Mouse (Mus musculus) spleen, adult 2 months (tissue): ENCODE results near the gene B3gntl1. TPM values are rescaled to one million over a fixed set of nuclear protein-coding genes. Genes with fewer than 3 reads are reported as not detected.

Experiments used
- DNase-seq, 2 experiments: peaks; one replicate each; pipeline versions ENCODE4 v3.0.0 to v3.0.0-alpha.2; 2012 to 2021; ENCODE audit warnings: low spot score in 2 of 2, low read depth in 1 of 2
- H3K27ac ChIP-seq: fragments of 200-500 bp; 2 replicates; pipeline ENCODE4 v1.5.1; 2012; ENCODE audit warnings: low read length, inconsistent platforms; ENCODE audit not compliant: insufficient read depth
- H3K27me3 ChIP-seq: fragments of 200-500 bp; 2 replicates; pipeline ENCODE4 v1.6.1; 2012; ENCODE audit warnings: mild to moderate bottlenecking, moderate library complexity, low read length, inconsistent platforms; ENCODE audit not compliant: control insufficient read depth, insufficient read depth
- H3K36me3 ChIP-seq: fragments of 200-500 bp; 2 replicates; pipeline ENCODE4 v1.6.1; 2012; ENCODE audit warnings: mild to moderate bottlenecking, low read length, inconsistent platforms; ENCODE audit not compliant: control insufficient read depth, insufficient read depth
- H3K4me1 ChIP-seq: fragments of 200-500 bp; 2 replicates; pipeline ENCODE4 v1.6.1; 2011; ENCODE audit warnings: inconsistent platforms; ENCODE audit not compliant: control insufficient read depth, insufficient read depth, insufficient read length
- H3K4me3 ChIP-seq: fragments of 200-500 bp; 2 replicates; pipeline ENCODE4 v1.5.1; 2011; ENCODE audit warnings: mild to moderate bottlenecking, inconsistent platforms; ENCODE audit not compliant: insufficient read depth, insufficient read length; ENCODE audit errors: extremely low read depth
- CTCF ChIP-seq: fragments of 200-500 bp; IDR thresholded peaks from 2 replicates; pipeline ENCODE4 v1.5.1; 2011; ENCODE audit warnings: mild to moderate bottlenecking, inconsistent platforms; ENCODE audit not compliant: insufficient read depth, insufficient read length, insufficient replicate concordance; ENCODE audit errors: extremely low read depth
- POLR2A ChIP-seq: fragments of 200-500 bp; IDR thresholded peaks from 2 replicates; pipeline ENCODE4 v1.6.1; 2011; ENCODE audit warnings: low read depth, low read length, inconsistent platforms
- WGBS: fragments of 180-500 bp; shearing (Covaris S2); methylation state at CpG from one replicate; pipeline ENCODE4 v1.1.7; 2018; 5-methylcytosine and 5-hydroxymethylcytosine counted together
- polyA plus RNA-seq: library from polyadenylated mRNA; depleted of rRNA; stranded (reverse); fragments of >200 nt; gene quantifications from 2 replicates; pipeline ENCODE4 v1.2.3, GENCODE M21; 2012

The B3gntl1 gene
- polyA plus RNA-seq, 1 experiment, result 8.1 TPM

DNA sequence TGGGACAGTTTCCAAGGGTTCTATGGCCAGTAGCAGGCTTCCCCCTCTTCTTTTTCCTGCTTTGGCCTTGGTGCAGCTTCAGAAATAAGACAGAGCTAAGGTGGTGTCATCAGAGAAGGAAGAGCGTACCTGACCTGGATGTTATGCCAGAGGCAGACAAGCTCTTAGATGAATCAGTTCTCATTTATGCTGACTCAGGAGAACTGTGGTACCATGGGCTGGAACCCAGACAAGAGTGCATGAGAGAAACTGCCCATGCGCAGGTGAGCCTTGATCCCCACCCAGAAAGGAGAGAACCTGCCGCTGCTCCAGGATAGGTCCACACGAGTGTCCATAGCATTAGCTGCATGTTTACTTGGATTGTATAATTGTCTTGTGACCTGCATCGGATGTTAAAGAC lies 37.3 kb upstream of the B3gntl1 start:
- H3K36me3 ChIP-seq, result no peaks in the 10 kb centered on the region
- WGBS, result 95% methylated on average over 5 of the region's 5 CpGs
- no peaks in the 10 kb centered on the region; the same call in 1 of the 2 replicates for H3K4me1 ChIP-seq
- TF ChIP-seq CTCF (no peak), POLR2A (no peak)
- no peak overlapping the region for H3K4me3 ChIP-seq
- no peak for DNase-seq
- no peak overlapping the region for H3K27ac ChIP-seq
- no peaks in the 10 kb centered on the region for H3K27me3 ChIP-seq

DNA sequence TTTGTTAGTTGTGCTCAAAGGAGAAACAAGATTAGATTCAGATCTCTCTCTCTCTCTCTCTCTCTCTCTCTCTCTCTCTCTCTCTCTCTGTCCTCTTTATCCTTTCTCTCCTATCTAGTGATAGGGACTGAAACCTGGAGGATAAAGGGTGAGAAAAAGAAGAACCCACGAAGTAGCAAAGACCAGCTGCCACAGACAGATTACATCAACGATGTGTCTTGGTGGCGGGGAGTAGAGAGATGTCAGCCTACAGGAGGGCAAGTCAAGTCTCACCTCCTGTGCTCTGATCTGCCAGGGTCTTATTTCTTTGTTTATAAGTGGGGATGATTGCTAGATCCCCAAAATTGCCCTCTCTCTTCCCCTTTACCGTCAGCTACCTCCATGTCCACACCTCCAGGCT lies 36.3 kb upstream of the B3gntl1 start:
- no peaks in the 10 kb centered on the region; the same call in 1 of the 2 replicates for H3K4me1 ChIP-seq

DNA sequence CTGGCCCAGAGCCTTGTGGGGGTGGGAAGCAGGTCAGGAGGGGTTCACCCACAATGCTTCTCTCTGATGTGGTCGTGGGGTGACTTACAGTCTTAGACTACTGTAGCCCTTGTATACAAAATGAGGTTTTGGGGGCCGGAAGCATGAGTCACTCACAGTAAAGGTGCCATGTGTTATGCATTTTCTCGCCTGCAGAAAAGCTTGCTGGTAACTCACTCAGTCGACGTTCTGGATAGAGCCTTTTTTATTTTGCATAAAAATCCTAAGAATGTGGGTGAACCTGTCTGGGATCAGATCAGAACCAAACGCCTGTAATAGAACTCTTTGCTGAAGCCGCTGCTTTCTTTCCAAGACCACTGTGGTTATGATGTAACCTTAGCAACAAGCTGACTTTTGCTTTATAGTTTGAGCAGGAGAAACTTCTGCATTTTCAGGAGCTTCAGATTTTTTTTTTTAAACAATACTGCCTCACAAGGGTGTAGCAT lies 33.6 kb upstream of the B3gntl1 start:
- H3K4me3 ChIP-seq, result no peak overlapping the region
- TF ChIP-seq CTCF, result no peak
- no peak for TF ChIP-seq POLR2A
- H3K36me3 ChIP-seq, result no peaks in the 10 kb centered on the region
- H3K27ac ChIP-seq, result no peak overlapping the region
- peaks cover 11% of the 10 kb centered on the region for H3K4me1 ChIP-seq
- peaks cover 3% of the 10 kb centered on the region; the same call in 1 of the 2 replicates for H3K27me3 ChIP-seq
- WGBS, result 4% methylated on average over 7 of the region's 7 CpGs
- DNase-seq, result peak; percentile 33 to 67

More for the DNA sequence above, 36.3 kb upstream of the B3gntl1 start:
- H3K27ac ChIP-seq, result no peak overlapping the region
- no peak overlapping the region for H3K4me3 ChIP-seq
- no peak for DNase-seq
- H3K27me3 ChIP-seq, result no peaks in the 10 kb centered on the region
- WGBS, result 78% methylated on average over 4 of the region's 4 CpGs
- no peak for TF ChIP-seq POLR2A
- no peak for TF ChIP-seq CTCF
- no peaks in the 10 kb centered on the region for H3K36me3 ChIP-seq

DNA sequence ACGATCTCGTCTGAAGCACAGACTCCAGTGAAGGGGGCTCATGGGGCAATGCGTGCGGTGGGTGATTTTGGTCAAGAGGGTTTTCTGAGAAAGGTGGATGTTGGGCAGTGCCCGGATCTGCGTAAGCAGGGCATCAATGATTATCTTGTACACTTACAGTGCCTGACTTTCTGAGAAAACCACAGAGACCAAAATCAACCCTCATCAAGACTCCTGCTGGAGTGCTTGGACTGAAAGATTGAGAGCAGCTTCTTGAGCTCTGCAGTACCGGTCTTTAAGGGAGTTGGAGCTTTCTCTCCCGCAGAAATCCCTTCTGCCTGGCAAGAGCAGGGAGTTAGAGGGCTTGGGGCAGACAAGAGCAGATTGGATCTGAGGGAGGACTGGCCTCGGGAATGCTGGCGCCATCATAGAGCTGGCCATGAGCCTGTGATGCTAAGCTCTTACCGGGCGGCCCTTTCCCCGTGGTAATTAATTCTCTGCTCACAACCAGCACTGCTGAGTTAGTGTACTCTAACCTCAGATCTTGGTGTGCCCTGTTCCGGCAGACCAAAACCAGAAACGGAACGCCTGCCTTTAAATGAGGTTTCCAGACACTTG lies 30.8 kb upstream of the B3gntl1 start:
- Histone ChIP-seq H3K27ac (0 out of 2 replicates have a peak overlapping the region, but pooled peaks have one; percentile 20), H3K27me3 (peaks cover 3% of the 10 kb centered on the region; the same call in 1 of the 2 replicates), H3K36me3 (no peaks in the 10 kb centered on the region), H3K4me3 (peak overlapping the region; percentile 70; the same call in 1 of the 2 replicates), H3K4me1 (peaks cover 11% of the 10 kb centered on the region)
- no peak for DNase-seq
- WGBS, result 25% methylated on average over 16 of the region's 16 CpGs
- TF ChIP-seq POLR2A, result no peak
- no peak for TF ChIP-seq CTCF

DNA sequence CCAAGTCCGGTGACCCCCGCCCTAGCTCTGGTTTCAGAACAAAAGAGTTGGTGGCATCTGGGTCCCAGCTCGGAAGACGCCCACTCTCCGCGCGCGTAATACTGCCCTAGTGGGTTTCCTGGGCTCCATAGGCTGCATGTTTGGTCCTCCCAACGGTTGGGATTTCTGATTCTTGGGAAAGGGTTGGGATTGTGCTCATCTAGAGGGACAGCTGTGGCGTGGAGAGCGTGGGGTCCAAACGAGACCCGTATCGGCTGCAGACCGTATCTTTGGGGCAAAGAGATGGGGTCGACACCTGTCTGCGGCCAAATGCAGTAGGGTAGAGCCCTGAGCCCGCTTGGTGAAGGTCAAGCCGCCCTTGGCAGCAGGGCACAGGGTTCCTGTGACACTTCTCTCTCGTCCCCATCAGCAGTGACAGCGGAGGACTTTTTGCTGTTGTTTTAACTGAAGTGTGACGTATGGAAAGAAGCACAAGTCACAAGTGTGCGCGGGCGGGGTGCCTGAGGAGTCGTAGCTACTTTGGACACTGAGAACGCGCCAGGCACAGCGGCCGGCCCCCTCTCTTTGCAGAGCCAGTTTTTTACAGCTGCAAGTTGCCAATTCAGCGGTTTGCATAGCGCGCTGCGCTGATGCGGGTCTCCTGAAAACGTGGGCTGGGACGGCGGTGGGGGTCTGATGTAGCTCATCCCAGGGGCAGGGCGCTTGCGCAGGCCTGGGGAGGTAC lies 30.1 kb upstream of the B3gntl1 start:
- TF ChIP-seq POLR2A (no peak), CTCF (no peak)
- DNase-seq, result peak; percentile 37 to 41
- Histone ChIP-seq H3K27ac (peak overlapping the region; percentile 63; the same call in 1 of the 2 replicates), H3K4me3 (peak overlapping the region; percentile 70), H3K27me3 (peaks cover 3% of the 10 kb centered on the region; the same call in 1 of the 2 replicates), H3K4me1 (peaks cover 11% of the 10 kb centered on the region), H3K36me3 (no peaks in the 10 kb centered on the region)
- WGBS, result 1% methylated on average over 40 of the region's 40 CpGs

DNA sequence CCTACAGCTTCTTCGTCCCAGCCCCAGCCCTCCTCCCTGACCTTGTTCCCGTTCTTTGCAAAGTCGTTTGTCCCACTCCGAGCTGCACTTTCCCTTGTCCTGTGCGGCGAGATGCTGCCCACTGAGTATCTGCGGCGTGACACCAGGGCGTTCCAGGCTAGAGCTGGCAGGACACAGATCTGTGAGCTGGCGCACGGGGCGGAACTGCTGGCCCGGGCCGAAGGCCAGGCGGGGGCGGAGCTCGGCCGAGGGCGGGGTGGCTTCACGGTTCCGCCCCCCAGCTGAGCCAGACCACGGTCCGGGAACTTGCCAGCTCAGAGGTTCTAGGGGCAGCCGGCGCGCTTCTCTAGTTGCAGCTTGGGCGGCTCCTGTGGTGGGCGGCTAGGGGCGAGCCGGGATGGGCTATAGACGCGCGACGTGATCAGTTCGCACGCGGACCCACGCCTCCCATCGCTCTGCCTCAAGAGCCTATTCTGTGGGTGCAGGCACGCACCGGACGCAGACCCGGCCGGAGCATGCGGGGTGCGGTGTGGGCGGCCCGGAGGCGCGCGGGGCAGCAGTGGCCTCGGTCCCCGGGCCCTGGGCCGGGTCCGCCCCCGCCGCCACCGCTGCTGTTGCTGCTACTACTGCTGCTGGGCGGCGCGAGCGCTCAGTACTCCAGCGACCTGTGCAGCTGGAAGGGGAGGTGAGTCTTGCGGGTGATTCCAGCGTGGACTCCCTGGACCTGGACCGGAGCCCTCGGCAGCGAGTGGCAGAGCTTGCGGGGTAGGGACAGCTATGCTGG lies 29.4 kb upstream of the B3gntl1 start:
- no peaks in the 10 kb centered on the region for H3K36me3 ChIP-seq
- peak overlapping the region; percentile 70 for H3K4me3 ChIP-seq
- peaks cover 11% of the 10 kb centered on the region for H3K4me1 ChIP-seq
- peak overlapping the region; percentile 63 for H3K27ac ChIP-seq
- peaks cover 3% of the 10 kb centered on the region; the same call in 1 of the 2 replicates for H3K27me3 ChIP-seq
- TF ChIP-seq POLR2A (peak; percentile 1), CTCF (no peak)
- peak in 1 of 2 experiments; percentile 77 for DNase-seq
- 2% methylated on average over 69 of the region's 69 CpGs for WGBS
